Mouse (Mus musculus) fat pad, adult 2 months (tissue): ENCODE measurements around the gene Plekho2.

Experiments used
- DNase-seq: peaks from one replicate; pipeline ENCODE4 v3.0.0-alpha.2; 2011; ENCODE audit warnings: low read depth, low spot score; ENCODE audit errors: extremely low read depth

Plekho2 gene

DNA sequence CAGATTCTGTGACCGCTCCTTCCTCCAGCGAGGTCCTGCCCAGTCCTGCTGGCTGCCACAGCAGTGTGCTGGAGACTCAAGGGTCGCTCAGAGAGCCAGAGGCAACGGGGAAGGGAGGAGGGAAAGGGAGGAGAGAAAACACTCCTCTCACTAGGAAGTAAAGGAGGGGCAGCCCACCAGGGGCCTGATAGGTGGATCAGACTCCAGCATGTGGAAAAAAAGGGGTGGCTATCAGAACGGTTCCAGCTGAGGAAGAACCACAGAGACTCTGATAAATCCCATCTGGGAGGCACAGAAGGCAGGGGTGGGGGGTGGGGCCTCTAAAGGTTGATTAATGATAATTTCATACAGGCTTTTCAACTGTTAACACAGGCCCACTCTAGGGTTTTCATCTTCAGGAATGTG is 24.8 kb downstream of the Plekho2 start:
- no peak for DNase-seq

DNA sequence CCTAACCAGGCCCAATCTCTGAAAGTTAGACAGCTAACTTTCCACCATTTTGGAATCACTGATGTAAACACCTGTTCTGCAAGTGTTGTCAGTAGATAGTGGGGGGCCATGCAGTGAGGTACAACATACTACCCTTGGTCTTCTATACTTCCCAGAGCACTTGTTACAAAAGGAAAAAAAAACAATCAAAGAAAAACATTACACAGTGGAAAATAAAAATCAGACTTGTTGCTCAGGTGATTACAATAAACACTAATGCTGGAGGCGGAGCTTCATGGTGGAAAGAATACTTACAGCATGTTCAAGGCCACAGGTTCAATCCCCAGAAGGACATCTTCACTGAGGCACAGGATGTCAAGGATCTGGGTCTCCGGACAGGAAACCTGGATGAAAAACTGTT is 27.1 kb downstream of the Plekho2 start:
- DNase-seq = no peak

DNA sequence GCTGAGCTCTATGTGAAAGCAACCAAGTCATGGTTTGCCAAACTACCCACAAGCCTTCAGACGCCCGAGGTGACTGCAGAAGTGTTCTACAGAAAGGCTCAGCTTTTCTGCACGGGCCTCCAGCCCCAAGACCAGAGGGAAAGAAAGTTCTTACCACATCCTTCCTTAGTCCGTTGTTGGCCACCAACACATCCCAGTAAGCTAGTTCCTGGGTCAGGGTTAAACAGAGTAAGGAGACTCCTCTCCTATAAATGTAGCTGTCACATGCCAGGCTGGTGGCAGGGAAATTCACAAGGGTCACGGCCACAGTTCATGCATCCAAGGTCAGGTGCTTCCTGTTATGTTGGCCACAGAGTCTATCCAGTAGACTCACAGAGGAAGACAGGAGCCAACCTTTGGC is 27.7 kb downstream of the Plekho2 start:
- no peak for DNase-seq

DNA sequence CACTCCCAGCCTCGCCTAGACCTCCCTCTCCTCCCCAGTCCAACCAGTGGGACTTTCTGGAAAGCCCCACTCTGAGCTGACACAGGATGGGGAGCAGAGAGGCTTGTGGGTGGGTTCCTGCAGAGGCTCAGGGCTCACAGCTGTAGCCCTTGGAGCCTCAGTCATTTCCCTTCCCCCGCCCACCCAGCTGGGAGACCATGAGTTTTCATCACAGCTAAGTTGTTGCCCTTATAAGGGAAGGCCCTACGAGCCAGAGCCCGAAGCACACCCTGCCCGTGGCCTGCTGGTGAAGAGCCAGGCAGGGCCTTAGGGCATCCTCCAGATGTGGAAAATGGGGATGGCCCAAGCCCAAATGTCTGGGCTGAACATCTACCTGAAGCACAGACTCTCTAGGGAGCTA is 28.8 kb downstream of the Plekho2 start:
- no peak for DNase-seq

DNA sequence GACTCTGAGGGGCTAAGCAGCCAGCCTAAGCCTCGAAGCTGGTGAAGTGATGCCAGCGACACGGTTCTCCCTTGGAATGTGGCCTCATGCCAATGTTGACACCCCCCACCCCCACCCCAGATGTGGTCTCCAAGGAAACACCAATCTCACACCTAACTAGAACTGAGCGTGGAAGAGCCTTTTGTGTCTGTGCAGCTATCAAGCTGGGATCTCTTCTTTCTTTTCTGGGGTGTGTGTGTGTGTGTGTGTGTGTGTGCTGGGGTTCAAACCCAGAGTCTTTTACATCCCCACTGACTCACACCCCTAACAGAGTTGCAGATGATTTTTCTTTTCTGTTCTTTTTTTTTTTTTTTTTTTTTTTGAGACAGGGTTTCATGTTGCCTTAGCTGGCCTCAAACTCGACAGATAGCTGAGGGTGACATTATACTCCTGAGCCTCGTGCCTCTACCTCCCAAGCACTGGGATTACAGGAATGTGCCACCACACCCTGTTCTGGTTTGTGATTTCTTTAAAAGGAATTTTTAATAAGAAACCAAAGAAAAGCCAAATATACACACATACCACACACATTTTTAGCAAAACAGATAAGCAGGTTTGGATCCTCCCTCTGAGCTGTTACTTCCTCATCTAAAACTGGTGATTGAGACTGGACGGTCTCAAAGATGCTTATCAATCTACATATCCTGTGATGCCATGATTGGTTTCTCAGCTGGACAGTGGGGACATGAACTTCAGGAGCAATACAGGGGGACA is 29.6 kb downstream of the Plekho2 start:
- DNase-seq = no peak

DNA sequence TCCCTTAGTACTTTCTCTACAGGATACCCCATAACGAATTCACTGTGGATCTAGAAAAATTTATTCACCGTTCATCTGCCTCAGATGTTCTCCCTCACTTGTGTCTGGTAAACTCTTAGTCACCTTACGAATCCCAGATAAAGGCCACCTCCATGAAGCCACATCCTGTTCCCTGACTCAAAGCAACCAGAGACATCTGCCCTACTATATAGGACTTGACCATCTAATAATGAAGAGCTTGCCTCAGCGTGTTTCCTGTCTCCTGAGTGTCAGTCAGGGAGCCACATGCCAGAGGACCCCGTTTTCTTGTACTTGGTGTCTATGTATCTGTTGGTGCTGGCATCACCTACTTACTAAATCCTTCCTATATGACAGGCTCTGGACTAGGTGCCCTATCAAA is 30.2 kb downstream of the Plekho2 start:
- no peak for DNase-seq

DNA sequence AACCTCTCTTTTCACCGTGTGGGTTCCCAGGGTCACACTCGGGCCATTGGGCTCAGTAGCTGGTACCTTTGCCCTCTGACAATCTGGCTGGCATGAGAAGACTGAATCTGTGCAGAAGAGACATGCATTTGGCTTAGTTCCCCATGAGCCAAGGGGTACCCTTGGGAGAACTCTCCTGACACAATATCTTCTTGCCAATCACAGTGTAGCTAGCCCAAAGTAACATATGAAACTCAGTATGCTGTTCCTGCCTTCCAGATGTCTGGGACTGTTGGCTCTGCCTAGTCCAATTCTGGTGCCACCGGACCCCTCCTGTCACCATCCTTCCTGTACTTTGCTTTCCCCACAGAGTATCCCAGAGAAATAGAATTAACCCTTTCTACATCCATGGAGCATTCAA is 30.7 kb downstream of the Plekho2 start:
- DNase-seq = no peak

DNA sequence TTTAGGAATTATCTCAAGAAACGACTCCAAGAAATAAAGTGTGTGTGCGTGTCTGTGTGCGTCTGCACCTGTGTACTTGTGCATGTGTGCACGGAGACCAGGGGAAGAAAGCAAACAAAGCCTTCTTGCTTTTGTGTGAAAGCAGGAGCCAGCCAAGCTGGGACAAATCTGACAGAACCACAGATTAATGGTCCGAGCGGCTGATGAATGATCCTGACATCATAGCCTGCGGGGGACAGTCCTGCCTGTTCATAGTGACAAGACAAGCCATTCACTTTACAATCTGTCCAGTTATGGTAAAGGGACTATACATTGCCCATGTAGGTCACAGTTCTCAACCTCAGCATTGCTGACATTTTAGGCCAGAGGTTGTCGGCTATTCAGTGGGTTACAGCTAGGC is 31.5 kb downstream of the Plekho2 start:
- no peak for DNase-seq

DNA sequence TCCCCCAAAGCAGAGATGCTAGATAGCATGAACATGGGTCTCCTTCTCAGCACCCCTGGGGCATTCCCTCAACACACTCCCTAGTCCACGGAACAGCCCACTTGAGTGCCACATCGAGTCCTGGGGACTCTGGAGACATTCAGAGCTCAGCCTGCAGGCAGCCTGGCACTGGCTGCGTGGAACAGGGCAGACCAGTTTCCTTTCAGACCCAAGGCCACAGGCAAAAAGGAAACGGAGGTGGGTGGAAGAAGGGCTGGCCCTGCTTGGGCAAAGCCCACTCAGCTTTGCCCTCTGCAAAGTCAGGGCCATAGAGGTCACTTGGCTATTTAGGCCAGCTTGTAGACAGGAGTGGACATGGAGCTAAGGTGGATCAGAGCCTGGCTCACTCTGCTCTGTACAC is 32.0 kb downstream of the Plekho2 start:
- DNase-seq = no peak

DNA sequence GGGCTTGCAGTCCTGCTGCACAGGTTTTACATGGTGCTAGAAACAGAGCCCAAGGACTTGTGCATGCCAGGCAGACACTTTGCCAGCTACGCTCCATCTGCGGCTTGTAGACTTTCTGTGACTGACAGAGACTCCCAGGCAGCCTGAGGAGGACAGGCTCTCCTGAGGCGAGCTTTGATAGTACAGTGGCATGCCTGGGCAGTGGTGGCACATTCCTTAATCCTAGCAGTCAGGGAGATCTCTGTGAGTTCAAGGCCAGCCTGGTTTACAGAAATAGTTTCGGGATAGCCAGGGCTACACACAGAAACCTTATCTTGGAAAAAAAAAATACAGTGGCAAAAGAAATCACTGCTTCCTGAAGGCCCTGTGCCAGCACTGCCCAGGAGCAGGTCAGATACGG is 32.7 kb downstream of the Plekho2 start:
- DNase-seq = no peak

DNA sequence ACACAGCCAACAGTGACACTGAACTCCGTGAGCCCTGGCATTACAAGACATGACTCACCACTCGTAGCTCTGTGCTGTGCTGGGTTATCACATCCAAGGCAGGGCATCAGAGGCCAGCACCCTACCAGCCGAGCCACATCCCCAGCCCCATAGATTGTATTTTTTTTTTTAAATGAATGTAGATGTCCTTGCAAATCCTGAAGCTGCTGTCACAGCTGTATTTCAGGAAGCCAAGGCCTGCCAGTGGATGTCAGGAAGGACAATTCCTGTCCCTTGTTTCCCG is 33.5 kb downstream of the Plekho2 start:
- no peak for DNase-seq

DNA sequence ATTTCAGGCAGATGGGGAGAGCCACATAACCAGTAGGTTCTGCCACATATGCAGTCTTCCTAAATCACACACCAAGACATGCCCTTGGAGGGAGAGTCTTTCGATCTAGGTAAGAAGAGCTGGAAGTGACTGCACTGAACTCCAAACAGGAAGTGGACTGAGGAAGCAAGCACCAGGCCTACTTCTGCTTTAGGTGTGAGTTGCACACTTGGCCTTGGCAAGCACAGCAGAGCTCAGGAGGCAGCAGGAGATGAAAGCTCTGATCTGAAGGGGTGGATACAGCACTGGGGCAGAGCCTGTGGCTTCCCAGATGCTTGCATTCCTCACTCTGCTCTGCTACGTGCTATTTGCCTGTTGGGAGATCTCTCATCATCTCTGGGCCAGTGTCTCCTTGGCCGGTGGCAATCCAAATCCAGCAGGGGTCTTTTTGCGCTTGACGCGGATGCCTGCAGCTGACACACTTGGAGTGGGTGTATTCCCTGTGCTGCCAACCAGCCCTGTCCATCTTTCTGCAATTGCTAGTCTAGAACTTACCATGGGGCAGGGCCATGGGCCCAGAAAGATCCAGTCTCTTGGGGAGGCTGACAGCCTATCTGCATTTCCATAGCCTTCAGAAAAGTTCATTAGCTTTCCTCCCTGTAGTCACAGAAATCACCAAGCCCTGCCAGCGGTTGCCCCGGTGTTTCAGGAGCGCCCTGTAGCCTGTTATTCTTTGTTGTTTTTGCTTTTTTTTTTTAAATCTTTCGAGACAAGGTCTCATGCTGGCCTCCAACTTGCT is 34.0 kb downstream of the Plekho2 start:
- DNase-seq = no peak

DNA sequence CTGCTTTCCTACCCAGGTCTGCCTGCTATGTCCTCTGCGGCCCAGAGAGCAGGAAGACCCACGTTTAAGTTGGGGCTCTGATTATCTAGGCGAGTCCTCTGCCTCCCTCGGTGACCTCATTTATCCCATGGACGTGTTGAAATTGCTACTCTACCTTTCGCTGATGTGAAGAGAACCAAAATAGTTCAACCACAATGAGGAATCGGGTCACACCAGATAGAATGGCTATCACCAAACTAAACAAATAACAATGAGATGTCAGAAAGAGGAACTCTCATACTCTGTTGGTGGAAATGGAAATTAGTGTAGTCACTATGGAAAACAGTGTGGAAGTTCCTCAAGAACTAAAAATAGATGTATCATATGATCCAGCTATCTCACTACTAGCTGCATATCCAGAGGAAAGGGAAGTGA is 37.7 kb downstream of the Plekho2 start:
- DNase-seq = no peak

DNA sequence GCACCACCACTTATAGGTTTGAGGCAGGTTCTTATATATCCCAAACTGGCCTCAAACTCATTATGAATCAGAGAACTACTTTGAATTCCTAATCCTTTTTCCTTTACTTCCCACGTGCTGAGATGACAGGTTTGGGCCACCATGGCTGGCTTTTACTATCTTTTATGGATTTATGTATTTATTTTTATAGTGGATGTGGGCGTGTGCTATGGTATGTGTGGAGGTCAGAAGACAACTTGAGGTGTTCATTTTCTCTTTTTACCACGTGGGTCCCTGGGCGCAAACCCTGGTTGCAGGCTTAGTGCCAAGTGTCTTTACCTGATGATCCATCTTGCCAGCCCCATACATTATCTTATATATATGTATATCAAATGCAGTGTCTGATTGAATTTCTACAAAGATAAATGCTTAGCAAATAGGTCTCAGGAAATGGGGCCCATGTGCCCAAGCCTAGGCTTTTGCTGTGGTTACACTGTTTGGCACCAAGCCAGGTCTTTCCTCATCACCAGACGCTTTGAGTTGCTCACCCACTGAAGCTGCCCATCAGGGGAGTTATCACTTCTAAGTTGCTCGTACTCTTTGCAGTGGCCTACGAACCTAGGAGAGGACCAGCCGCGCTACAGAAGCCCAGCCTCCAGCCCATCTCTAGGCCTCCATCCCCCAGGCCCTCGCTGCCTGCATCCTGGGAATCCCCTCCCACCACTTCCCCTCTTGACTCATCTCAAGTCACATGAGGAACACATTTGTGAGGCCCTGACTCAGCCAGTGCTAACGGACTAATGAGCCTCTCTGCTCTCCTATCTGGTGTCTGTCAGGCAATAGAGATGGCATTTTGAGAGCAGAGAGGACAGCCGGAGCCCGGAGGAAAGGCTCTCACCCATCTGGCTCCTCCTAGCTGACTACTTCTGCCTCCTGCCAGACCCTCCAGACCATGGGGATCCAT is 38.4 kb downstream of the Plekho2 start:
- DNase-seq = no peak

DNA sequence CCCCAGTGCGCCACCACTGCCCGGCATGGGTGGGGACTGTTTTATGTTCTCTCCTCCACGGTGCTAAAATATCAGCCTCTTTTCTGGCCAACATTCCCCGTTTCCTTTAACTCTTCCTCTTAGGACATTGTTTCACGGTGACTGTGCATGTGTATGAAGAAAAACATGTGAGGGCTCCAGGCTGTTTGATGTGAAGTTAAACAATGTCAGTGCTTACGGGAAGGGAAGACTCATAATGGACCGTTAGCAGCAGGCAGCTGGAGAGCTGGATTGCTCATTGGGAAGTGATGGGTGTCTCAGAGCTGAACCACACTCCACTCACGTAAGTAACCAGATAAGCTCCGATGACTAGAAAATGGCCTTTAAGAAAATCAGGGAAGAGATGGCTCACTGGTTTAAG is 40.1 kb downstream of the Plekho2 start:
- no peak for DNase-seq

DNA sequence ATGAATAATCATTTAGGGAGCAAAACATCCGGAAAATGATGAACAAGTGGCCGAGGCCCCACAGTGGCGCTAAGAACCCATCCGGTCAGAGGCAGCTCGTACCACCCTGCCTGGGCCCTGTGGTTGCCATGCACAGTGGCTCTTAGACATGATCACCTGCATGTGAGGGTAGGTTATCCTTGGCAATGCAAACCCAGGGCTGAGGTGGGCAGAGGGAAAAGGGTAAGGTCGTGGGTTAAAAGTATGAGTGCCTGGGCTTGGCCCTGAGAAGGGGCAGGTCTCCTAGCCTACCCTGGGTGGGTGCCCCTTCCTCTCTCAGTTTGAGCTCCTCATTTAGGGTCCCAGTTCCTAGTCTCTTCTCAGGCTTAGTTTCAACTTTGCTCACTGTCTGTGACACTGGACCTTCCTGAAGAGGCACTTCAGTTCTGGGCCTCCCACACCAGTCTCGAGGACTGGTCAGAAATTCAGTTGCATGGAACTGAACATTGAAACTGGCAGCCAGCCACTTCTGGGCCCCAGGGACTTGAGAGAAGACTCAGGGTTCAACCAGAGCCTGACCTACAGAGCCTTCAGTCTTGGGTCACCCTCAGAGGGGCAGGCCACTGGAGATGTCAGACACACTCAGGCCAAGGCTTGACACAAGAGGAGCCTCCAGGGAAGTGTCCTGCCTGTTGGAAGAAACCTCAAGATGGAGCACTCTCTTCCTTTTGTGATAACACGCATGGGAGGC is 41.8 kb downstream of the Plekho2 start:
- DNase-seq = no peak

DNA sequence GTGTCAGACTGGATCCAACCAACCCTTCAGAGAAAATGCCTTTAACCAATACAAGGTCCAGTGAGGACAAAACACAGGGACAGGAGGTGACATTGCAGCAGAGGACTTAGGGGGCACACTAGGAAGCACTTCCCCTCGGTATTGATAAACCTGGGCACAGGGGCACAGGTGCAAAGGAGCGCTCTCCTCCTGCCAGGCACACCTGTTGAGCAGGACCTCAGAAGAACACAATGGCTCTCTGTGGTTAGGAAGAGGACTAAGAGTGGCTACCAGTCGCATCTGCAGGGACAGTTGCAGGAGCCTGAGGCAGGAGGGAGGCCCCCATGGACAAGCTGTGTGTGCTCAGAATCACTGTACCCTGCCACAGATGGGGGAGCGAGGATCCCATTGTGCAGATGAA is 43.3 kb downstream of the Plekho2 start:
- DNase-seq = no peak

DNA sequence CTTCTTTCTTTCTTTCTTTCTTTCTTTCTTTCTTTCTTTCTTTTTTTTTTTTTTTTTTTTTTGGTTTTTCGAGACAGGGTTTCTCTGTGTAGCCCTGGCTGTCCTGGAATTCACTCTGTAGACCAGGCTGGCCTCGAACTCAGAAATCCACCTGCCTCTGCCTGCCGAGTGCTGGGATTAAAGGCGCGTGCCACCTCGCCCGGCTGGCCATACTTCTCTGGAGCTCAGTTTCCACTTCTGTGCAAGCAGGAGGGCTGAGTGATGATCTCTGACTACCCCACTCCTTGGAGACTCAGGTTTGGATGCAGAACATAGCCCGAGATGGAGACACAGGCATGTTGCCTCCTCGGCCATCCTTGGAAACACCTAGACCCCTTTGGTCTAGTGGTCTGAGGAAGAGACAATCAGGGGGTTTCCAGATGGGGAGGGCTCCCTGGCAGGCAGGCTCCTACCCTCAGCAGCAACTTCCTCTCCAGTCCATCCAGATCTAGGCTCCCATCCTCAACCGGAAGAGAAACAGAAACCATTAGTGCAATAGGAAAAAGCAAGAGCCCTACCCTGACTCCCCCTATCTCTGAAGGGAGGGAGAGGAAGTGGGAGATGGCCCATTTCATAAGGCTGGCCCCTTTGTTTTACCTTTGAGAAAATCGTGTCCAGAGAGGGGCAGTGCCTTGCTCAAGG is 43.9 kb downstream of the Plekho2 start:
- DNase-seq = no peak

DNA sequence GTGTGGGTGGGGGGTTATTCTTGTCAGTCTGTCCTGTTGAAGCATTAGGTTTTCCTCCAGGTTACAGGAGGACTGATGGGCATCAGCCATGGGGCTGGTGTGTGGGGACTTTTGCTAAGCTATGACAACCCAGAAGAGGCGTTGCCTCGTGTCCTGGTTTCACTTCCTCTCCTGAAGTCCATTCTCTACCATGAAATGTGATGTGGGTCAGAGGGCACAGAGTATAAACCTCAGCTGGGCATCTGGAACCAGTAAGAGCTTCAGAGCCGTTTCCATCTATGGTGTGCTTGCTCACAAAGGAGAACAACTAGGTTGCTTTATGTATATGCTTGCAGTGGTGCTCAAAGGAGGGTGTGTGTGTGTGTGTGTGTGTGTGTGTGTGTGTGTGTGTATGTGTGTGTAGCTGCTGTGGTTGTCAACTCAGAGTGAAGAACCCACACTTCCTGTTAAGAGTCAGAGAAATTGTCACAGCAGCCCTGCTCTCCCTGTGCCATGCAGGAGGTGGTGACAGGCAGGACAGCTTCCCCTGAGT is 44.6 kb downstream of the Plekho2 start:
- DNase-seq = no peak

DNA sequence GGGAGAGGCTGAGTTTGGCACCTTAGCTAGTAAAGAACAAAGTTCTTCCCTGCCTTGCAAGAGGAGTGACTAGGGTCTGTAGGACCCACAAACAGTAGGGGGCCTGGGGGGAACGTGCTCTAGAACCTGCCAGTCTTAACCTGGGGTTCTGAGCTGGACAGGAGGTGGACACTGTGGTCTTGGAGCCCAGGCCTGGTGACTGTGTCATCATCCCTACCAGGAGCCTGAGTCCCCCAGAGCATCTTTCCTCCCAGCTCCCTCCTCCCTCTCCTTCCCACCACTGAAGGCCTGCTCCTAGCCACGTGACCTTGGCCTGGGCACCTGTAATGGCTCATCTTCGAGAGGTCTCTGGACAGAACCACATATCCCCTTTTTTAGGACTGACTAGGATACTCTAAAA is 45.7 kb downstream of the Plekho2 start:
- DNase-seq = no peak
